Mouse (Mus musculus) embryo, embryonic 10 days (tissue): ENCODE results near the gene A930009A15Rik.

Experiments
- DNase-seq: peaks from one replicate; pipeline ENCODE4 v3.0.0-alpha.2; 2015; ENCODE audit warnings: low spot score

Gene A930009A15Rik

DNA sequence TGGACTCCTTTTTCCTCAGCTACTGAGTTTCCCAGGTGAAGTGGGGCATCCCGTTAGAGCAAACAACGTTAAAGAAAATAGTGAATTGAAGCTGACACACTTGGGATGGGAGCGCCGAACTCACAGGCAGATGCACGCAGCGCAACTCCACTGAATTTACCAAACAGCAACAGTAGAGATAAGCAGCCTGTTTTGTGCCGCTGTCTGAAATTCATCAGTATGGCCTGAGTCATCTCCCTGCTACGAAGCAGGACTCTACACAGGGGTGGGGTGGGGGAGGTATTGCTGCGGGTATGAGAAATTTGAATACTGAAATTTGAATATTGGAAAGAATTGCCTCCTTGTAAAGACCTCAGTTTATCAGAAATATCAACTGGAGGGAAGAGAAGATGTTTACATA, 12.2 kb downstream of the A930009A15Rik start:
- no peak for DNase-seq

GRCm38 (mm10) chr10:115583071-115583470, 13.3 kb downstream of the A930009A15Rik start:
- DNase-seq: no peak

GRCm38 (mm10) chr10:115584656-115585055, 14.9 kb downstream of the A930009A15Rik start:
- DNase-seq: peak; percentile 51

DNA sequence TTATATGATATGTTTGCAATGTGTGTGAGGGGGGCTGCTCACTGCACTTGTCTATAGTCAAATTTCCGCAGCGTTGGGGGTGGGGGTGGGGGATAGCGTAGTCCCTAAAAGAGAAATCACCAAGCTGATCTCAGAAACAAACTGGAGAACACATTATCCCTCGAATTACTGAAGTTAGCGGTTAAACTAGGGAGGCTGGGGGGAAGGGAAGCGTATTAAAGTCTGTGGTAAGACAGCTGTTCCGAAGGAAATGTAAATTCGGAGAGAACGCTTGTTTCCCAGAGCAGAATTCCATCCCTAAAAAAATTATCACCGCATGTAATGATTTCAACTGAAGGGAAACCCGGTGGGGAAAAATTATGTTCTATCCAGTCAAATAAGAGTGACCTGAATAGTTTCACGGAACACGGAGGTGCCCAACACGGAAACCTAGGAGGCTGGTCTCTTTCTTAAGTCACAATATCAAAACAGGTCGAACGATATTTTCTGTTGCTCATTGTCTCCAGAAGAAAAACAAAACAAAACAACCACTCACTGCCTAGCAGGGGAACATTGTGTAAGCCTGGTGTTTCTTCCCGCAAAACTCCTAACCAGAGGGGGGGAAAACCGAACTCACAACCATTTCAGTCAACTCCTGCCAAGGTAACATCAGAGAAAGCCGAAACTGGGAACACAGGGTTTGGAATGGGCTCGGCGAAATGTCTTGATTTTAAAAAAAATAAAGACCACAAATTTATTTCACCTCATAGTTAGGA, 15.9 kb downstream of the A930009A15Rik start:
- no peak for DNase-seq

DNA sequence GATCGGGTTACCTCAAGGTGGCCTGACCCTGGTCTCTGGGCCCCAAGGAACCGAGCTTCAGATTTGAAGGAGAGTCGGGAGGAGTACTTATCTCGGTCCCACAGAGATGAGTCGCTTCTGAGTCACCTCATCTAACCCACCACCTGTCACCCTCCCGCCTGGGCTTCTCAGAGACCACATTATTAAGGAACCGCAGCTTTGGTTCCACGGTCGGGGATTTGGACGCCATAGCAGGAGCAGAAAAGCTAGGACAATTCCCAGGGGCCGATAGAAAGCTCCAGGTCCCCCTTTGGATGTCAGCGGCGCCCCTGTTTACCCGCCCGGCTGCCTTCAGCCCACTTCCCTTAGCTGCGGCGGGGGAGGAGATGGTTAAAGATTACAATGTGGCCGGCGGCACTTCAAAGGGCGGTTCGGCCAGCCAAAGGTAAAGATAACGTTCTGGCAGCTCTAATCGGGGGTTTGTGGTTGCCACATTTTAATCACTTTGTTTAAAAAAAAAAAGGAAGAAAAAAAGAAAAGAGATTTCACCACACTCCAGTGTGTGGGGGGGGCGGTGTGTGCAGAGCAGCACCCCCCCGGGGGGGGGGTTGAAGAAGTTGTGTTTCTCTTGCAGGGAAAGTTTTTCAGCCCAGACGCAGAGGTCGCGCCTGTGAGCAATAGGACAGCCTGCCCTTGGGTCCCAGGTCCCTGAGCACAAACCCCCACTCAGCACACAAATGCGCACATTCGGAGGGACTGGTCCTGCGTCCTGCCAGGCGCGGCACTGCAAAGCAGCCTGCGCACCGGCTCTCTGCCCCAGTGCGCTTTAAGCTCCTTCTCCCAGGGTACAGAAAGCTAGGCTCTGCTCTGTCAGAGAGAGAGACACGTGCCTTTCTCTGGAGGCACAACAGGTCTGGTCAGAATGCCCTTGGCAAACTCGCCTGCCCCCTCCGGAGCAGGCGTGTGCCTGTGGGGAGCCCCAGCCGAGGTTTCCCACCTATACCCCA, 16.8 kb downstream of the A930009A15Rik start:
- DNase-seq: peak; percentile 75

- DNase-seq: peak; percentile 79
Observed at GRCm38 (mm10) chr10:115587301-115587969, 17.6 kb downstream of the A930009A15Rik start, which contains the start of gene Lgr5. TSS of gene Lgr5 (minus strand) at chr10:115587780.

DNA sequence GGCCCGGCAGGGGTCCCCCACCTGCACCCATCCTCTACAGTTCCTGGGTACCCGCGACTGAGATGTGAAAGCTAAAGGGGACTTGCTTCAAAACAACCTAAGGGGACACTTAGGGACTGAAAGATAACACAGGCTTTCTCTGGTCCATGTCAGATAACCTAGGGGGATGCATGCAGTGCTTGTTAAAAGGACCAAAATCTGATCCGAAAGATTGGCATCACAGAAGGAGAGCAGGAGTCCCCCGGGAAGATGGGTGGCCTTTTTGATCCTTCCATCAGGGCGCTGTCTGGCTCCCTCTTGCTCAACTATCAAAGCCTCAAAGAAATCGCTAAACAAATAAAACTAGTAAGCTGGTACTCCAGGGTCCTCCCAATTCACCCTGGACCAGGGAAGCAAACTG, 18.2 kb downstream of the A930009A15Rik start:
- DNase-seq: no peak

GRCm38 (mm10) chr10:115593221-115593620, 23.4 kb downstream of the A930009A15Rik start:
- no peak for DNase-seq

DNA sequence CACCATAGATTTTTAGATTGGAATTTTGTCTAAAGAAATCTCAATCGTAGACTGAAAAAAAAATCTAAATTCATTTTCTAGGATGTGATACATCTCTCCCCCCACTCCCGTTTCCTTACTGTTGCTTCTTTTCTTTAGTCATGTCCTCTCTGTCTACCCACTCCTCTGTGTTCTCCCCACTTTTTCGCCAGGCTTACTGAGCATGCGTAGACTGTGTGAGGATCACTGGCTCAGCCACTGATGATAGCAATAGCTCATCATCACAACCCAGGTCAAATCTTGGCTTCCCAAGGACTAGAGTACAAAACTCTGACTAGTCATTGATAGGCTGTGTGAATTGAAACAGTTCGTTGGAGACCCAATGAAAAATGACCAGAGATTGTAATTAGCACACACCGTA, 23.9 kb downstream of the A930009A15Rik start:
- no peak for DNase-seq

DNA sequence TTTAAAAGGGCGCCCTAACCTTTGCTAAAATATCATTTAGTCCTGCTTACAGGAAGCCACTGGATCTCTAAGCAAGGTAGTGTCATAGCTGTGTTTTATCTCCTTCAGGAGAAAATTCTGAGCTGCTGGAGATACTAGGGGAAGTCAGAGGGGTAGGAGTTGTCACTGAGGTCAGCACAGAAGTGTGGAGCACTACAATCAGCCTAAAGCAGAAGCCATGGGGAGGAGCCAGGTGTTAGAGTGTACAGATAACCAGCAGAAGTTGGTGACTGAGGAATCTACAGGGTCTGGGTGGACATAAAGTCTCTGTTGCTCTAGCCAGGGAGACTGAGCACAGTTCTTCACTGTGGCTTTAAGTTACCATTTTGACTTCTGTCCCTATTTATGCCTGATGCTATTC, 26.0 kb downstream of the A930009A15Rik start:
- no peak for DNase-seq

- DNase-seq: peak; percentile 83
Observed at GRCm38 (mm10) chr10:115617456-115618287, 47.9 kb downstream of the A930009A15Rik start.

DNA sequence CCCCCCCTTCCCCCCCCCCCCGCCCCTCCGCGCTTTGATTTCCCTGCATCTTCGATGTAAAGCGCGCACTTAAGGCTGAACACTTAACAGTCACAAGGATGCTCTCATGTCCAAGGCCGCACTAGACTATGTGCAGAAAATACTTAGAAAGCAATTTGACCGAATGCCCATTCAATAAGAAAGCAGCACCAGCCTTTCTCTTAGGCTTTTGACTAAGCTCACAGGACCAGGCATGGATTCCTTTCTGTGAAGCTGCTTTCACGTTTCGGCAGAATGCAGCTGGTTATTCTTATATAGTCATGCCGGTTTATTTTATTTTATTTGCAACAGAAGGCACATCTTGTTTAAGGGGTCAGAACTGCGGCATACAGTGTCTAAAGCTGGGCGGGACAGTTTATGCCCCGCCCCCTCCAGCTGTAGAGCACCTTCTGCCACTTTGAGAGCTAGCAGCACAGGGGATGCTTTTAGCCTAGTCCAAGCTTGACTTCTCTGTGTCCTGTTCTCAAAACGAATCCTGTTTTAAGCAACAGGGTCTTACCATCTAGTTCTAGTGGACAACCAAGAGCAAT, 48.6 kb downstream of the A930009A15Rik start:
- DNase-seq: peak; percentile 15

DNA sequence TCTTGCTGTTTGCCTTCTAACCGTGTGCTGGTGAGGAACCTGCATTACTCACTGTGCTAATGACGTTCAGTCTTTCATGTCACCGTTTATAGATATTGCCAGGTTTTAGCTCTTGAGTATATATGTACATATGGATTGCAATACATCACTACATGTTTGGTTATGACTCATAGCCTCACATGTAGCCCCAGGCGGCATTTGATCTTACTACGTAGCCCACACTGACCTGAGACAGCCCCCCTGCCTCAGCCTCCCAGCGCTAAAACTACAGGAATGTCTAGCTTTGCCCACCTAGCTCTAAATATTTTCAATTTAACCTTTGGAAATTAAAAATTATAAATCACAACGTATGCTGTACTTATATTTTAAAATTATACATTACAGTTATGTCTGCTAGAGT, 53.7 kb downstream of the A930009A15Rik start:
- DNase-seq: no peak

DNA sequence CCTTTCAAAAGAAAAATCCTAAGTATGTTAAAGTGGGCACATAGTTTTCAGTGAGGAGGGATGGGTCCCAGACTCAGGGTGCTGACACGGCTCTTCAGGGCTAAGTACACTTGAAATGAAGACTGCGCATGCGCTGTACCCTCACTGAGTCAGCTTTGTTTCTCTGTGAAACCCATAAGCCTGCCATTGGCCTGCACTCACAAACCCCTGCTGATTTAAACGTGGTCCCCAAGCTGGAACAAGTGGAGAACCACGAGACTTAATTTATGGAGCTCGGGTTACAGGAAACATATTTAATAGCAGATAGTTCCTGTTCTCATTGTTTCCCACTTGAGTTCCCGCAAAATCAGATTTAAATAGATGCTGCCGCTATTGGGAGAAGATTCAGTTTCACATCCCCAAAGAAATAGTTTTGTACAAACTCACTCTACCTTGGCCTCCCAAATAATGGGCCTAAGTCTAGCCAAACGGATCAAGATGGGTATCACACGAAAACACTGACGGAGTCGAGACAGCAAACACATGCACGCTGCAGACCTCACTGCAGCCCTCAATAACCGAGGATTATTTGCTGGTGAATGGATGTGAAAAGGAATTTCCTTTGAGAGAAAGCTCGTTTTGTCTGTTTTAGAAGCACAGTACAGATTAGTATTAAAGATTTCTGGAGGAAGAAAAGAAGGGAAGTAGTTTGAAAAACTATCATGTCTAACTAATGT, 54.3 kb downstream of the A930009A15Rik start:
- no peak for DNase-seq

- no peak for DNase-seq
Observed at GRCm38 (mm10) chr10:115624957-115625356, 55.2 kb downstream of the A930009A15Rik start.

DNA sequence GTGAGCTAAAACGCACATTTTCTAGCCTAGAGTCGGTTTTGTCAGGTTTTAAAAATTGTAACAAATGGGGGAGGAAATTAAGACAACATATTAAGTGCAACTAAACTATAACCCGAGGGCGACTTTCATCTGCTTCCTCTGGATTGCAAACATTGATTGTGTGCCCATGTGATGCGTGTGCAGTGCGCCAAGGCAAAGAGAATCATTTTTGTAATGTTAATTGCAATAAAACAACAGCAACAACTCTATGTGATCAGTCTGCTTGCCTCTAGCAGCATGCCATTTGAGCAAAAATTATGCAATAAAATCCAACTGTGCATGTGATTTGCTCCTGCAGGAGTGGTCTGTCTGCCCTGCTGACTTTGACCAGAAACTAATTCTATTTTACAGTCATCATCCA, 56.9 kb downstream of the A930009A15Rik start:
- no peak for DNase-seq
